Mouse (Mus musculus) ES-E14 (cell line): ENCODE measurements around the gene Olfr1457. TPM values are rescaled to one million over a fixed set of nuclear protein-coding genes. Genes with fewer than 3 reads are reported as not detected.
A peak's percentile ranks its signal among the peaks of the same experiment; 100 is the strongest.

ENCODE experiments used
- DNase-seq: peaks from one replicate; pipeline ENCODE4 v3.0.0-alpha.2; 2013; ENCODE audit warnings: low read depth, low spot score
- H3K27ac ChIP-seq: 2 replicates; pipeline ENCODE4 v1.5.1; 2012; ENCODE audit warnings: low read depth, mild to moderate bottlenecking, low read length, moderate library complexity, mixed read lengths; ENCODE audit not compliant: poor library complexity, insufficient read depth, severe bottlenecking
- H3K36me3 ChIP-seq: 2 replicates; pipeline ENCODE4 v1.6.1; 2012; ENCODE audit warnings: mild to moderate bottlenecking, low read length, moderate library complexity, mixed read lengths; ENCODE audit not compliant: control insufficient read depth, poor library complexity, insufficient read depth, severe bottlenecking
- H3K4me1 ChIP-seq, 2 experiments: fragments of 150-350 bp in 1 of 2; sonication (generic) in 1 of 2; 2 replicates each; pipeline ENCODE4 v1.6.1; 2012; ENCODE audit warnings: low read length in 2 of 2, mild to moderate bottlenecking in 1 of 2, mixed read lengths in 1 of 2; ENCODE audit not compliant: control insufficient read depth in 2 of 2, insufficient read depth in 2 of 2, poor library complexity in 1 of 2
- H3K4me3 ChIP-seq, 2 experiments: fragments of 150-350 bp in 1 of 2; sonication (generic) in 1 of 2; 2 replicates each; pipeline ENCODE4 v1.5.1; 2012; ENCODE audit warnings: low read length in 2 of 2, low read depth in 1 of 2, mild to moderate bottlenecking in 1 of 2, mixed read lengths in 1 of 2; ENCODE audit not compliant: insufficient read depth in 1 of 2, poor library complexity in 1 of 2, severe bottlenecking in 1 of 2
- H3K9ac ChIP-seq: 2 replicates; pipeline ENCODE4 v1.6.1; 2012; ENCODE audit warnings: low read depth, mild to moderate bottlenecking, low read length, mixed read lengths; ENCODE audit not compliant: poor library complexity, insufficient read depth, severe bottlenecking
- H3K9me3 ChIP-seq: fragments of 150-350 bp; sonication (generic); 2 replicates; pipeline ENCODE4 v1.6.1; 2012; ENCODE audit warnings: low read depth, mild to moderate bottlenecking, low read length; ENCODE audit not compliant: control insufficient read depth, insufficient read depth
- CHD2 ChIP-seq: IDR thresholded peaks from 2 replicates; pipeline ENCODE4 v1.6.1; 2014; ENCODE audit warnings: mild to moderate bottlenecking, low read depth, low read length, inconsistent platforms
- HCFC1 ChIP-seq: IDR thresholded peaks from 2 replicates; pipeline ENCODE4 v1.6.1; 2012; ENCODE audit warnings: low read length, inconsistent platforms, borderline replicate concordance; ENCODE audit not compliant: insufficient read depth
- MAFK ChIP-seq: IDR thresholded peaks from 2 replicates; pipeline ENCODE4 v1.6.1; 2014; ENCODE audit warnings: mild to moderate bottlenecking, low read depth, low read length, inconsistent platforms; ENCODE audit not compliant: insufficient read depth
- ZC3H11A ChIP-seq: IDR thresholded peaks from 2 replicates; pipeline ENCODE4 v1.6.1; 2012; ENCODE audit warnings: low read depth, mild to moderate bottlenecking, inconsistent platforms, low read length, borderline replicate concordance
- ZNF384 ChIP-seq: IDR thresholded peaks from 2 replicates; pipeline ENCODE4 v1.6.1; 2012; ENCODE audit warnings: low read depth, low read length, inconsistent platforms
- in situ Hi-C, 2 experiments: fragments of 600-800 bp; cut with MboI; formaldehyde crosslinking; loops; one replicate each; pipeline ENCODE4 v1.15.1; 2025; ENCODE audit warnings: low sequenced_read_pairs in 2 of 2, inconsistent platforms in 1 of 2; ENCODE audit not compliant: unreplicated experiment in 2 of 2
- total RNA-seq: library from RNA; depleted of rRNA; stranded (reverse); fragments of 300-350 nt; gene quantifications from 2 replicates; pipeline ENCODE4 v1.2.3, GENCODE M21; 2012; rRNA removed

The Olfr1457 gene
- not detected in 2 replicates for total RNA-seq

DNA sequence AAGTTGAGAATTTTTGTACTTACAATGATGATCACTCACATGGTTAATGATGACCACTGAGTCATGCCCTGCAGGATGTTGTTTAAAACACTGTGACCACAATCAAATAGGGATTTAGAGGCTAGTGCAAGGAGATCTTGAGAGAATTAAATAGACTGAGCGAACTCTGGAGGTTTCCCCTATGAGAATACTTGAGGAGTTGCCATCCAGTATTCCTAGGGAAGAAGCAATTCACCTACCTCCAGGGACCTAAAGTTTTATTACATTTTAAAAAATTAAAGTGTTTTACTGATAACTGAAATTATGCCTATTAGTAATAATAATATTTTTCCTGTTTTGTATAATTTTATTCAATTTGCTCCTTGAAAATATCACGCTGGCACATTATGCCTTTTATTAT, at the start of gene Olfr1457:
Gene Olfr1457, minus strand, starts transcription at position 101 of the 400 bp plus-strand sequence.
- H3K27ac ChIP-seq = no peak within 1 kb of the TSS
- no peak for TF ChIP-seq CHD2
- TF ChIP-seq ZC3H11A = no peak
- TF ChIP-seq HCFC1 = no peak
- TF ChIP-seq ZNF384 = no peak
- TF ChIP-seq MAFK = no peak
- no peak within 1 kb of the TSS for H3K9ac ChIP-seq
- no peak within 1 kb of the TSS for H3K4me3 ChIP-seq
- H3K9me3 ChIP-seq = no peaks in the 10 kb centered on the region
- no peaks in the 10 kb centered on the region for H3K36me3 ChIP-seq
- H3K4me1 ChIP-seq = no peaks in the 10 kb centered on the region
- no peak for DNase-seq
- in situ Hi-C loops = no loop called here

- no peaks in the 10 kb centered on the region for H3K9me3 ChIP-seq
- in situ Hi-C loops = no loop called here
- H3K36me3 ChIP-seq = no peaks in the 10 kb centered on the region
These were observed 9.0 kb upstream of the Olfr1457 start, which contains the start of gene Olfr1458 for GRCm38 (mm10) chr19:13106675-13107074. TSS of gene Olfr1458 (minus strand) at chr19:13106775.

GRCm38 (mm10) chr19:13093908-13094307, 3.8 kb downstream of the Olfr1457 start:
- Histone ChIP-seq H3K27ac (no peak overlapping the region), H3K9ac (no peak overlapping the region), H3K4me3 (no peak overlapping the region), H3K9me3 (no peaks in the 10 kb centered on the region), H3K4me1 (no peaks in the 10 kb centered on the region), H3K36me3 (no peaks in the 10 kb centered on the region)
- TF ChIP-seq HCFC1 = no peak
- TF ChIP-seq MAFK = peak; percentile 54; the same call in 1 of the 2 replicates
- no peak for DNase-seq
- in situ Hi-C loops = no loop called here

More at GRCm38 (mm10) chr19:13106675-13107074, 9.0 kb upstream of the Olfr1457 start, which contains the start of gene Olfr1458:
- Histone ChIP-seq H3K9ac (no peak within 1 kb of the TSS), H3K4me3 (no peak within 1 kb of the TSS), H3K27ac (no peak within 1 kb of the TSS), H3K4me1 (no peaks in the 10 kb centered on the region)
- DNase-seq = no peak
- no peak for TF ChIP-seq ZNF384
- no peak for TF ChIP-seq HCFC1
- no peak for TF ChIP-seq MAFK
- no peak for TF ChIP-seq CHD2
- TF ChIP-seq ZC3H11A = no peak

DNA sequence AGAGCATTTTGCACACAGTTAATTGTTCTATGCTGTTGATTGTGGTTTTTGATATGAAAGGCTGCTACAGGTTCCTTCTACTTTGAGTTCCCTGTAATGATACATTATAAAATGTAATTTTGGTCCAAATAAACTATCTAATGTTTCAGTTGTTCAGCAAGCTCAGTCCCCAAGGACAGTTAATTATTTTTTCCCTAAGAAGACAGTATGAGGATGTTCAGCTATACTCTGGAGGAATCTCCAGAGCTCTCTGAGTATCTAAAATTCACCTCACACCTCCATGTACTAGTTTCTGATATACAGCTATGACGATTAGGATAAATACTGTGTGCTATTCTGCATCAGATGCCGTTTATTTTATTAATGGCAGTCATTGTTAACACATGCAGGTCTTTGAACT, 37.4 kb downstream of the Olfr1457 start, which contains the start of gene Olfr1454:
Gene Olfr1454, plus strand, starts transcription at position 301 of the 400 bp plus-strand sequence.
- in situ Hi-C loops = no loop called here
- Histone ChIP-seq H3K27ac (no peak within 1 kb of the TSS), H3K36me3 (no peaks in the 10 kb centered on the region), H3K4me1 (no peaks in the 10 kb centered on the region), H3K9me3 (no peaks in the 10 kb centered on the region), H3K9ac (no peak within 1 kb of the TSS), H3K4me3 (no peak within 1 kb of the TSS)
- no peak for DNase-seq
- TF ChIP-seq ZC3H11A (no peak), ZNF384 (no peak), HCFC1 (no peak), CHD2 (no peak), MAFK (no peak)

Other genes starting within 250 kb of the Olfr1457 start
- not detected in 2 replicates for gene Olfr1444, start 240.6 kb downstream of the Olfr1457 start, total RNA-seq
- gene Olfr1445, start 214.0 kb downstream of the Olfr1457 start, total RNA-seq = not detected in 2 replicates
- gene Olfr1446, start 204.4 kb downstream of the Olfr1457 start, total RNA-seq = not detected in 2 replicates
- not detected in 2 replicates for gene Olfr1447, start 194.1 kb downstream of the Olfr1457 start, total RNA-seq
- gene Olfr1448, start 173.5 kb downstream of the Olfr1457 start, total RNA-seq = not detected in 2 replicates
- gene Olfr1449, start 167.1 kb downstream of the Olfr1457 start, total RNA-seq = not detected in 2 replicates
- gene Olfr1450, start 147.6 kb downstream of the Olfr1457 start, total RNA-seq = not detected in 2 replicates
- gene Olfr1451, start 102.9 kb downstream of the Olfr1457 start, total RNA-seq = not detected in 2 replicates
- not detected in 2 replicates for gene Olfr1453, start 69.6 kb downstream of the Olfr1457 start, total RNA-seq
- gene Olfr1454, start 37.3 kb downstream of the Olfr1457 start, total RNA-seq = not detected in 2 replicates
- gene Olfr1458, start 8.9 kb upstream of the Olfr1457 start, total RNA-seq = not detected in 2 replicates
- gene Olfr1459, start 51.7 kb upstream of the Olfr1457 start, total RNA-seq = 0.32 and 0.80 TPM in 2 replicates
- not detected in 2 replicates for gene Olfr1461, start 65.1 kb upstream of the Olfr1457 start, total RNA-seq
- not detected in 2 replicates for gene Olfr1462, start 87.8 kb upstream of the Olfr1457 start, total RNA-seq
- not detected in 2 replicates for gene Olfr1463, start 133.4 kb upstream of the Olfr1457 start, total RNA-seq
- gene Olfr1465, start 217.7 kb upstream of the Olfr1457 start, total RNA-seq = not detected in 2 replicates
- gene Olfr1466, start 241.0 kb upstream of the Olfr1457 start, total RNA-seq = not detected in 2 replicates